Mouse (Mus musculus) MEL (cell line): ENCODE results near the gene Stk35.

Source experiments
- BHLHE40 ChIP-seq: IDR thresholded peaks from 2 replicates; pipeline ENCODE4 v1.6.1; 2012; ENCODE audit warnings: low read depth, mild to moderate bottlenecking, inconsistent platforms, low read length, improper control_type of control experiment, borderline replicate concordance
- CTCF ChIP-seq, 3 experiments: IDR thresholded peaks in 2 of 3; conservative IDR thresholded peaks in 1 of 3; 2 replicates each; pipeline ENCODE4 v1.5.1; 2011 to 2012; ENCODE audit warnings: low read length in 3 of 3, low read depth in 2 of 3, mild to moderate bottlenecking in 2 of 3, improper control_type of control experiment in 1 of 3, inconsistent platforms in 1 of 3, mixed read lengths in 1 of 3, moderate library complexity in 1 of 3; ENCODE audit not compliant: control insufficient read depth in 1 of 3, insufficient read depth in 1 of 3, poor library complexity in 1 of 3, severe bottlenecking in 1 of 3
- MAFK ChIP-seq: IDR thresholded peaks from 2 replicates; pipeline ENCODE4 v1.6.1; 2011; ENCODE audit warnings: low read depth, mild to moderate bottlenecking, low read length, improper control_type of control experiment, borderline replicate concordance
- MAX ChIP-seq: IDR thresholded peaks from 2 replicates; pipeline ENCODE4 v1.6.1; 2011; ENCODE audit warnings: low read length, improper control_type of control experiment
- MXI1 ChIP-seq: IDR thresholded peaks from 2 replicates; pipeline ENCODE4 v1.6.1; 2011; ENCODE audit warnings: mild to moderate bottlenecking, low read depth, low read length, improper control_type of control experiment
- POLR2A ChIP-seq, 2 experiments: IDR thresholded peaks; 2 replicates each; pipeline ENCODE4 v1.6.1; 2011 to 2012; ENCODE audit warnings: low read length in 2 of 2, mild to moderate bottlenecking in 2 of 2, control low read depth in 1 of 2, improper control_type of control experiment in 1 of 2, low read depth in 1 of 2, moderate library complexity in 1 of 2; ENCODE audit not compliant: control insufficient read depth in 1 of 2, insufficient read depth in 1 of 2, poor library complexity in 1 of 2
- POLR2AphosphoS2 ChIP-seq: IDR thresholded peaks from 2 replicates; pipeline ENCODE4 v1.6.1; 2011; ENCODE audit warnings: low read length, improper control_type of control experiment
- SMC3 ChIP-seq: IDR thresholded peaks from 2 replicates; pipeline ENCODE4 v1.6.1; 2011; ENCODE audit warnings: low read depth, low read length, improper control_type of control experiment
- ZNF384 ChIP-seq: IDR thresholded peaks from 2 replicates; pipeline ENCODE4 v1.6.1; 2012; ENCODE audit warnings: low read depth, mild to moderate bottlenecking, inconsistent platforms, low read length, improper control_type of control experiment

- TF ChIP-seq ZNF384 (no peak), CTCF (IDR thresholded peaks at IDR 0.05 in 2 of 3, conservative IDR thresholded peaks at IDR 0.05 in 1 of 3; ENCODE audit: control insufficient read depth in 1 of 3, insufficient read depth in 1 of 3, low read depth in 2 of 3, low read length in 3 of 3, poor library complexity in 1 of 3, severe bottlenecking in 1 of 3) (no peak), MXI1 (no peak), MAFK (no peak), POLR2AphosphoS2 (no peak), POLR2A (IDR thresholded peaks at IDR 0.05; ENCODE audit: control insufficient read depth in 1 of 2, insufficient read depth in 1 of 2, low read depth in 1 of 2, low read length in 2 of 2, poor library complexity in 1 of 2) (no peak), BHLHE40 (no peak), SMC3 (no peak), MAX (no peak)
Measured at GRCm38 (mm10) chr2:129834881-129835280, 34.6 kb downstream of the Stk35 start.
